Mouse (Mus musculus): ENCODE measurements around the gene Foxg1.

DNA sequence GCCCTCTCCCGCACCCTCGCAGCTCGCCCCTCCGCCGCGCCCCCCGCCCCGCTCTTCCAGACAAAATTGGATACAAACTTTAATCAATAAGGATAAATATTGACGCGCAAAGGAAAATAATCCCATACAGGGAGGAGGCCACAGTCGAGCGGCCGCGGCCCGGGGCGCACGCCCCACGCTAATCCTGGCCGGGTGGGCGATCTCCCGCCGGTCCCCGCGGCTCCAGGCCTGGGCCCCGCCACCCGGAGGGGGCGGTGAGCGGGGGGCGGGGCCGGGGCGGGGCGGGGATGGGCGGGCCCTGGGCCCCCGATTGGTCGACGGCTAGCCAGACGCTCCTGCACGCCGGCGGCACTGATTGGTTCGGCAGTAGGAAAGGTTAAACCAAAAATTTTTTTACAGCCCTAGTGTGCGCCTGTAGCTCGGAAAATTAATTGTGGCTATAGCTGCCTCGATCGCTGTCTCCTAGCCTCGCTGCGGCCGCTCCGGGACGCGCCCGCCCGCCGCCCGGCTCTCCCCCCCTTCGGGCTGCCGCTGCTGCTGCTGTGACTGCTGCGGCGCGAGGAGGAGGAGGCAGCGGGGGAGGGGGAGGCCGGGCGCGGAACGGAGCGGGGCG, 1.2 kb downstream of the Foxg1 start:
- no peak for TF ChIP-seq CTCF (conservative IDR thresholded peaks at IDR 0.05; ENCODE audit: low read length)
- no peak for TF ChIP-seq POU5F1 (IDR thresholded peaks at IDR 0.05; ENCODE audit: borderline replicate concordance, low read length)
- no peak for TF ChIP-seq NANOG (IDR thresholded peaks at IDR 0.05; ENCODE audit: borderline replicate concordance, low read length)

All from E14TG2a.4 (cell line).